Mouse (Mus musculus) neural tube, embryonic 10.5 days (tissue): ENCODE measurements at regions not wholly inside any gene's neighbourhood (a gene's known extent, or its start where the extent isn't known, plus 50 kb on each side); places are given as distances from the start of the nearest gene placed in this dataset.
A peak's percentile ranks its signal among the peaks of the same experiment; 100 is the strongest.

Source experiments
- DNase-seq: peaks from one replicate; pipeline ENCODE4 v3.0.0-alpha.2; 2017; ENCODE audit warnings: low spot score; ENCODE audit errors: extremely low spot score

GRCm38 (mm10) chr12:77666411-77666810 is 428.5 kb downstream of the Fut8 start:
- DNase-seq = no peak

- DNase-seq = no peak
These were observed 429.4 kb downstream of the Fut8 start for GRCm38 (mm10) chr12:77667151-77667874.

DNA sequence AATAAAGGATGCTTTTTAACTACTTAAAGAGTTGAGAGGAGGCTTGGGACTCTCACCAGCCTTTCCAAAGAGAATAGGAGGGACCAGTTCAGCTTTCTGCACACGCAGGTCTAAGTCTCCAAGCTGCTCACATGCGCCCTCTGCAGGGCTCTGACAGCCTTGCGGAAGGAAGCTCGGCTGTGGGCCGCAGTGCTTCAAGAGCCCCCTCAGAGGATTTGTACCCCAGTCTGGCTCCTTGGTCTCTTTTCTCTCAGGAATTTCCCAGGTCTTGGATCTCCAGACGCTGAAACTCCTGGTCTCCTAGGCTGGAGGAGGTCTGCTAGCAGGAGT is 429.9 kb downstream of the Fut8 start:
- DNase-seq = peak; percentile 78

- no peak for DNase-seq
These were observed 432.6 kb downstream of the Fut8 start for GRCm38 (mm10) chr12:77670531-77670930.

GRCm38 (mm10) chr12:77674352-77674751 is 436.4 kb downstream of the Fut8 start:
- DNase-seq = no peak

- peak; percentile 33 for DNase-seq
These were observed 436.8 kb downstream of the Fut8 start for GRCm38 (mm10) chr12:77674755-77675154.

DNA sequence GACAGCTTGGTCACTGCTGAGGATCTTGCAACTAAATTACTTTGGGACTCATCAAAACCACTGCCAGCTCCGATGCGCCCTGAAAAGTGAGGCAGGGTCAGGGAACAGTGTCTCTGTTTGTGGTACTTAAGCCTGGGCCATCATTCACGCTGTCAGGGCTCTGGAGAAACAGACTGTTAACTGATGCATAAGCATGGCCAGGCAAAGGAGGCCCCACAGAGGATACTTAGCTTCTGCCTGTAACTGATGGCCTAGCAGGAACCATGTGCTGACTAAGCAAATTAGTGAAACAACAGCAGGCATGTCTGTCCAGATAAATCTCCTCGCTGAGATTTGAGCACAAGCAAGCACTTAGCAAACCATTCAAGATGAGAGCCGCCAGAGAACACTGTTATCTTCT is 440.1 kb downstream of the Fut8 start:
- DNase-seq = peak; percentile 38

DNA sequence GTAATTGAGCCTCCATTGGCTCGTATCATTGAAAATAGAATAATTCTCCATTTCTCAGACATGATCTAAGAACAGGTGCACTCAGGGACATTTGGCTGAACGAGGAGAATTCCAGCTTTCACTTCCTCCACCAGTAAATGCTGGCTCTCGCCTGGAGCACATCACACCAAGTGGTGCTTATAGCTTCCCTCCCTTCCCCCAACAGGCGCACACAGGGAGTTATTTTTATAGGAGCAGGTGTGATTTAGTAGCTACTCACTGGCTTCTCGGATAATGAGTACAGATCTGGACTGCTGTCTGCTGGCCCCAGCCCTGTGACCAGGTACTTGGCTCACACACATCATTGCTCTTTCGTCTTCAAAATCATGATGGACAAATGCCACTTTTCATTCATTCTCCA is 456.2 kb downstream of the Fut8 start:
- no peak for DNase-seq

- no peak for DNase-seq
These were observed 458.2 kb downstream of the Fut8 start for GRCm38 (mm10) chr12:77696039-77696631.

DNA sequence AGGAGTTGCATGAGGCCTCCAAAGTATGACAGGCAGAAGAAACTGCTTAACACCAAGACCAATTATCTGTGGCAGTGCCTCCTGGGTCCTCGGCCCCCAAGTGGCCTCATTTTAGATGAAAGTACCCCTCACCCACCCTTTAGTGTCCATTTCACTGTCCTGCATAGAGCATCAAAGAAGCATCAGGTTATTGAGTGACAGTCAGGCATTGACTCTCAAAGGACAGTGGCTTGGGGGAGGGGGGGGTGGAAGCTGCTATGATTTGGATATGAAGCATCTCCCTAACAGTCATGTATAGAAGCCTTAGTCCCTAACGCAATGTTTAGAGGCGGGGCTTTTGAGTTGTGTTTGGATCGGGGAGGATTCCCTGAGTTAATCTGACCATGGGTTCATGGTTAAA is 458.7 kb downstream of the Fut8 start:
- DNase-seq = no peak

GRCm38 (mm10) chr12:77698088-77698487 is 460.2 kb downstream of the Fut8 start:
- no peak for DNase-seq

- no peak for DNase-seq
These were observed 462.1 kb downstream of the Fut8 start for GRCm38 (mm10) chr12:77699896-77700605.

GRCm38 (mm10) chr12:77715506-77715905 is 477.6 kb downstream of the Fut8 start:
- DNase-seq = no peak

GRCm38 (mm10) chr12:77715979-77716378 is 478.1 kb downstream of the Fut8 start:
- DNase-seq = peak; percentile 19

- DNase-seq = no peak
These were observed 466.3 kb upstream of the Gm6657 start for GRCm38 (mm10) chr12:77727766-77728165.

- no peak for DNase-seq
These were observed 454.8 kb upstream of the Gm6657 start for GRCm38 (mm10) chr12:77739047-77739760.

GRCm38 (mm10) chr12:77742716-77743115 is 451.3 kb upstream of the Gm6657 start:
- no peak for DNase-seq

DNA sequence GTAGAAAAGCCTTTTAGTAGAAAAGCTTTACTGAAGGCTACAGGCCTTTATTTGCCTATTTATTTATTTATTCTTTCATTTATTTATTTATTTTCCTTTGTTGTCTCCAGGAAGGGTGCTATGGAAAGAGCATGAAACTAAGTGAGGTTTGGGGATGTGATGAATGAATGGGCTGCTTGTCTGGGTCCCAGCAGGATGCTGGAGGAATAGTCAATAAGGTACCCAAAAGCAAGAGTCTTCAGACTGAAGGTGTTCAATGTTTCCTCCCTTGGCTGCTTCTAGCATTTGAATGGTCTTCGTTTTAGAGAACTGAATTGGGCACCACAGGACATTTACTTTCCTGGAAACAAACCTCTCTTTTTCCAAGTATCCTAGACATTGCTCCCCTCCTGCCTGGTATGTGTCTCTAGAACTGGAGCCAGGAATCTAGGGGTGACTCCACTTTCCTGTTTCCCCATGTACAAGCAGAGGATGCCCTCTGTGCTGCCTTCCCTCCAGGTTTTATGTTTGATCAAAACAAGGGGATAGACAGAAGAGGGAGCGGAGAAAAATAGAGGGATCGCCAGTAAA is 444.5 kb upstream of the Gm6657 start:
- DNase-seq = no peak

DNA sequence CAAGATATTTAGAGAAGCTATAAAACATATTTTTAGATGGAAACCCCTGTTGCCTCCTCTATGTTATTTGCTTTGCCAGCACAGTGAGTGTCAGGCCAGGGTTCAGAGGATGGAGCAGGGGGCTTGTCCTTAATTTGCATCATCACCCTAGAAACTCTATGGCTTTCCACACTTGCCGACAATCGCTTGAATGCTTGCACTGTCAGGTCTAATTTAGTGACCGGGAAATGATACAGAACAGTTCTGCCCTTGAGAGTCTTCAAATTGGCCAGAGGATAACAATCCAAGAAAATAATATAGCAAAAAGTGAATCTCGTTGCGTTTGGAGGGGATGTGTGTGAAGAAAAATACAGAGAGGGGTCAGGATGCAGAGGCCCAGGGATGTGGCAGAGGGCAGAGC is 441.9 kb upstream of the Gm6657 start:
- DNase-seq = no peak

DNA sequence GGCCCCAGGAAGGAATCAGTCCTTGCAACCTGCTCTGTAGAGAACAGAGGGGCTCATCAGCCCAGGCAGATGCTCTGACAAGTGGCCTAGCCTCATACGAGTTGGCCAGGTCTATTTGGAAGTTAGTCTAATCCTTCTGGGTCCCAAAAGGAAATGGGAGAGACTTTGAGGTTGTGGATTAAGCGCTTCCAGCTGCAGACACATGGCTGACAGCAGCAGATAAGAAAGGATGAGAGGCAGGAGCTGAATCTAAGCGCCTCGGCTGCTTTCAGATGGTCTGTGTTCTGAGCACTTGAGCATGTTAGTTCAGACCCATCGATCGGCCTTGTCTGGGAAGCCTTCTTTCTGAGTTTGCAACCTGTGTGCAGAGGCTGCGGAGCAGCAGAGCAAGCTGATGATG is 438.0 kb upstream of the Gm6657 start:
- no peak for DNase-seq

GRCm38 (mm10) chr12:77760976-77761375 is 433.1 kb upstream of the Gm6657 start:
- no peak for DNase-seq
